Mouse (Mus musculus) bone marrow, adult 2 months (tissue): ENCODE measurements around the gene Herpud1.

ENCODE experiments used
- CTCF ChIP-seq: fragments of 200-500 bp; IDR thresholded peaks from 2 replicates; pipeline ENCODE4 v1.5.1; 2011; ENCODE audit warnings: low read length, control low read depth; ENCODE audit not compliant: control insufficient read depth, insufficient read depth
- POLR2A ChIP-seq: fragments of 200-500 bp; IDR thresholded peaks from 2 replicates; pipeline ENCODE4 v1.6.1; 2011; ENCODE audit warnings: low read depth, mild to moderate bottlenecking, control low read depth, low read length, borderline replicate concordance; ENCODE audit not compliant: control insufficient read depth

DNA sequence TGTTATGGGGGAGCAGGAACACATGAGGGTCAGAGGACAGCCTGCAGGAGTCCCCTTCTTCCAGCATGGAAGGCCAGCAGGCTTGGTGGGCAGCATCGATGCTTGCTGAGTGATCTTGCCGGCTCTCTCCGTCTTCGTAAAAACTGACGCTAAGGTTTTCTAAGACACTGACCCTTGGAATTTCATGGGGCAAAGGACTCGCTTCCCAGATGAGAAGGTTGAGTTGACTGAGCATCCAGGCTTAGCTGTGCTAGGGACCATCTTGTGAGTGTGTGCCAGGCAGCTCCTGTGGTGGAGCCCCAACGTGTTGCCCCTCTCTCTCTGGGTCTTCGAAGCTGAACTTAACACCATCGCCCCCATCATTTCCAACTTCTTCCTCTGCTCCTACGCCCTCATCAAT lies 43.5 kb upstream of the Herpud1 start:
- TF ChIP-seq CTCF (no peak), POLR2A (no peak)
